Mouse (Mus musculus): ENCODE measurements around the gene Lamc3.

The Lamc3 gene

DNA sequence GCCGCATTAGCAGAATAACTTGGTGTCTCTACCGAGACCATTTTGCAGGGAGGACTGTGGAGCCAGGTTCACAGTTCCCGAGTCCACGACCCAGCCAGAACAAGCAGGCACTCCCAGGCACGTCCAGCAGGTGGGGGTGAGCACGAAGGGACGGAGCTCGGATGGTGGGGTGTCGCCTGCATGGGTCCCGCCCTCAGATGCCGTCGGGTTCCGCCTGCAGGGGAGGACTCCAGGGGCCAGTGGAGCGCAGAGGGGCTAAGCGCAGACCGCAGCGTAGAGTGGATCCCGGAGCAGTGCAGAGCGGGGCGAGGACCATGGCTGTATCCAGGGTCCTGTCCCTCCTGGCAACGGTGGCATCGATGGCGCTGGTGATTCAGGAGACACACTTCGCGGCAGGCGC is at the start of gene Lamc3:
Lamc3 (plus strand) TSS at position 262 of the 400 bp plus-strand sequence.
- DNase-seq (ENCODE audit: low spot score in 2 of 2) = no peak

DNA sequence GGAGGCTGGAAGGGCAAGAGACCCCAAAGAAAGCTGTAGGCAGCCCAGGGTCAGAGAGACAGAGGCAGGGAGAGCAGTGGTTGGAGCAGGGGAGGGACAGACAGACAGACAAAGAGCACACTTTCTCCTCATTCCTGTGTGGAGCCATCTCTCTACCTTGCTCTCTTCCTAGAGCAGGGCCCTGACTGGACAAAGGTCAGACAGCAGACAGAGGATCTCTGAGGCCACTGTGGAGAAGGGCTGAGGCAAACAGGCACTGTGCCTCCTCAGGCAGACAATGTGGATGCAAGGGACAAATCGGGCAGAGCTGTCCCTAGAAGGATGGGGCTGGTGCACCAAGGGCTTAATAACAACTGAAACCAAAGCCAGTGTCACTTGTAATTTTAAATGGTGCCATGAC is 48.2 kb upstream of the Lamc3 start:
- DNase-seq (ENCODE audit: low spot score in 2 of 2) = no peak

DNA sequence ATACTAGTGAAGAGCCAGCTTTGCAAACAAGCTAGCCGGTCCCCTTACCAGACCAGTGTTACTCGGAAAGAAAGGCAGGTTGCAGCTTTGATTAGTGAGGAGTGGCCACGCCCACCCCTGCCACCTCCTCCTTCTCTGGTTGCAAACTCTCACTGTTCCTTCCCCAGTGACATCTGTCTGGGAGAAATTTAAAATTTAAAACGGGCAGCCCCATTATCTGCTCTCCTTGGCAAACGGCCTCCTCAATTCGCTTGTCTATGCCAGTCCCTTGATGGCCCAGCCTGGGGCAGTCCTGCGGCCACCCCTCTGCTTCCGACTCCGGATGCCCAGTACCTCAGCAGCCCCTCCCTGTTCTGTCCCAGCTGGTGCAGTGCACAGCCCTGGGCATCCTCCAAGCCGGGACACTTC is 42.4 kb upstream of the Lamc3 start:
- DNase-seq (ENCODE audit: low spot score in 2 of 2) = no peak

DNA sequence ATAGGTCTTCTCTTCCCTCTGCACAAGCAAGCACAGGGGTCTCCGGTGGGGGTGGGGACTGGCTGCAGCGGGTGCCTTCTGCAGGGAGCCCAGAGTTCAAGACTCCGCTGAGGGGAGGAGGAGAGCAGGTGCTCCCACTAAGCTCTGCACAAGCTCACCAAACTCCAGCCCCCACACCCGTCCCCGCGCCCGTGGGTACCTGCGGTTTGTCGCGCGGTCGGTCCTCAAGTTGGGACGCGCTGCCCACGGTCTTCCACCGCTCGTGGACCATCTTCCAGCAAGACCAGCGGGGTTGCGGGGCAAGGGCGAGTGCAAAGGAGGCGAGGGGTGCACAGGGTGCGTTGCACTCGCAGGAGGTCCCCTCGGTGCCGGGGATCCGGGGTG is 41.6 kb upstream of the Lamc3 start:
- DNase-seq (ENCODE audit: low spot score in 2 of 2) = no peak

DNA sequence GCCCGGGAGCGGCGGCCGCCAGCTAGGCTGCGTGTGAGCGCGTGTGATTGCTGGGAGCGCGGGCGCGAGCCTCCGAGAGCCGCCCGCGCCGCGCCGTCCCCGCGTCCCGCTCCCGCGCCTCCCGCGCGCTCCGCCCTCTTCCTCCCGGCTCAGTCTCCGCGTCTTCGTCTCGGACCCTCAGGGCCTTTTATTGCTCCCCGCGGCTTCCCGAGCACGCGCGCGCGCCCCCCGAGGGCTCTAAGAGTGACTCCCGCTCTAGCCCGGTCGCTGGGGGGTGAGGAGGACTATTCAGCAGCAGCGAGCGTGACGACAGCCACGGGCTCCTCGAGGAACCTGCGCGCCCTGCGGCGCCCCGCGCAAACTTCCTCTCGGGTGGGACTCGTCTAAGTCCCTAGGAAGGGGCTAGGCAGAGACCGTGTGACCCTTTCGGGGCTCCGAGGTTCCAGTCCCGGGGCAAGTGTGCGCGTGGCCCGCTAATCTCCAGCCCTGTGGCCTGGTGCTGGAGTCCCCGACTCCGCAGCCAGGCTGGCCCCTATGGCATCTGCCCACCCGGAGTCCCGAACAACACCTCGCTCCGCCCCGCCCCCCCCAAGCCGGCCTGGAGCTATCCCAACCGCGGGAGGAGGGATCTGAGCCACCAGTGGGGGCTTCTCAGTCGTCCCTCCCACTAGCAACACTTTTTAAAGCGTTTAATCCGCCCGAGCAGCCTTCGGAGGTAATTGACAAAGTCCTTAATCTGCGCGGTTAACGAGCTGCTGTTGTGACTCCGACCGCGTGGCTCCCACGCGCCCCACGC is 41.0 kb upstream of the Lamc3 start, which contains the start of gene Fibcd1:
Fibcd1 (minus strand) TSS at position 110 of the 796 bp plus-strand sequence.
- DNase-seq (ENCODE audit: low spot score in 2 of 2) = no peak

DNA sequence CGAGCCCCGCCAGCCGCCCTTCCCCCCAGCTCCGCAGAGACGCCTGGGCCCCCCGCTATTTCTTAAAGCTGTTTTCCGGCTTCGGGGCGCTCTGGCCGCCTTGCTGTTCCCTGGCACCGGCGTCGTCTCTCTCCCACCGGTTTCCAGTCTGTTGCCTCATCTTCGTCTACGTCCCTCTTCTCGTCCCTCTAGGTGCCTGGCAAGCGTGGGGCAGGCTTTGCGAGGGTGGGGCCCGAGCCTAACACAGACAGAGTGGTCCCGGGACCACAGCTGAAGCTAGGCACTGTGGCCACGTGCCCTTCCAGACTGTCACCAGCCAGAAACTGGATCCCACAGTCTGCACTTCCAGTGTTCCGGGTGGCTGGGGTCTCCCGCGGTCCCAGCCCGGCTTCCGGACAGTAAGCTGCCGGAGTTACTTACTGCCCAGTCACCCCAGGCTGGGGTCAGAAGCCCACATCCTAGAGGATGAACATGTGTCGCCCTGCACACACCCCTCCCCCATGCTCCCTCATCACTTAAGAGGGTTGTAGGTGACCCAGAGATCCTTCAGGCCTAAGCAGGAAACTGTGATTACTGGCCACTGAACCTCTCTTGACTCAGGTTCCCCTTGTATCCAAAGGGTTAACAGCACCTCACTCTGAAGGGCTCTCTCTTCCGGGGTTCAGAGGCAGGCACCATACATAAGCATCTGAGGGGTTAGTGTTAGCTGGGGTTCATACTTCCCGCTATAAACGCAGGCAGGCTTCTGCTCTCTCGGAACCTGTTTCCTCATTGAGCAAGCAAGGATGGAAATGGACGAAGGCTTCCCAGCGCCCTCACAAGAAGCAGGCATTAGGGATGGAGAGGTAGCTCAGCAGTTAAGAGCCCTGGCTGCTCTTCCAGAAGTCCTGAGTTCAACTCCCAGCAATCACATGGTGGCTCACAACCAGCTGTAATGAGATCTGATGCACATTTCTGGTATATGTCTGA is 40.1 kb upstream of the Lamc3 start:
- no peak for DNase-seq (ENCODE audit: low spot score in 2 of 2)

DNA sequence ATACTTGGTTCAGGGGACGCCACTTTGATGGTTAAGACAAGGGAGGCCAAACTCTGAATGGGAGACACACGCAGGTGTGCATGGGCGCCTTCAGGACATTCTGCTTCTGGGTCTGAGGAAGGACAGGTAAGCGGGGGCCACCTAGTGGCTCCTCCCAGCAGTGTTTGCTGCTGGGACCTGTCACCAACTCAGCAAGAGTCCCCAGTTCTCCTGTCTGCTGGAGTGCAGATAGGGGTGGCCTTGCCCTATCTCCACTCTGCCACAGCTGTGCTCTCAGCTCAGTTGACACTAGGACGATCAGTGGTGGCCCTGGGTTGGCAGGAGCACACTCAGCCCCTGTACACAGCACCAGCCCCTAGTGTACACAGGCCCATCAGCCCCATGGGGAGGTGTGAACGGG is 39.2 kb upstream of the Lamc3 start:
- no peak for DNase-seq (ENCODE audit: low spot score in 2 of 2)

DNA sequence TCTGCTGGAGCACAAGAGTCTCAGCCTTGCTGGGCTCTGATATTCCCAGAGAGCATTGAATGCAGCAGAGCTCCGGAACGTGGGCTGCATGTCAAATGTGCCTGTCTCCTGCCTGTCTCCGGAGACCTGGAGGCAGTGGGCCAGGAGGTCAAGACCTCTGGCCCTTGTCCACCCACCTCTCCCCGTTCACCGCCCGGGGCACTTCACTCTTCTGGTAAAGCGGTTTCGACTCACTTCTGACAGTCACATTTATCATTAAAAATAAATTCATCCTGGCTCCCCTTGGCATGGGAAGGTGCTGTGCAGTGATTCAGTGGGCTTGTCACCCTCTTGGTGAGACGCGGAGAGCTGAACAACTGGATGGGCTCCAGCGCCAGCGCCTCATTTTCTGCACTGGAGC is 37.0 kb upstream of the Lamc3 start:
- DNase-seq (ENCODE audit: low spot score in 2 of 2) = no peak

DNA sequence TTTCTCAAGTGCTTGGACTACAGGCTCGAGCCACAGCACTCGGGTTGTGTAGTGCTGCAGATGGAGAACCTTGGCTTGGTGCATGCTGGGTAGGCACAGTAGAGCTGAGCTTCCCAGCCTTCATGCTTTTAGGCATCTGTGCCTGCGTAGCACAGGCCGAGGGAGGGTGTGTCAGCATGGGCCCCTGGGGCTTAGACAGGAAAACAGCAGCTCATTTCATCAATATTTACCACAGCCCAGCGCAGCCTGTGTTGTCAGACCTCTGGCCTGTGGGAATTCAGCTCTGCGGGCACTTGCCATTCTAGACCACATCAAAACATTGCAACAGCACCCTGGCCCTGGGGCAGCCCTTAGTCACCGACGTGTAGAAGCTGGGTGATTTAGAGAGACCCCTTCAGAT is 31.1 kb upstream of the Lamc3 start:
- DNase-seq (ENCODE audit: low spot score in 2 of 2) = no peak

DNA sequence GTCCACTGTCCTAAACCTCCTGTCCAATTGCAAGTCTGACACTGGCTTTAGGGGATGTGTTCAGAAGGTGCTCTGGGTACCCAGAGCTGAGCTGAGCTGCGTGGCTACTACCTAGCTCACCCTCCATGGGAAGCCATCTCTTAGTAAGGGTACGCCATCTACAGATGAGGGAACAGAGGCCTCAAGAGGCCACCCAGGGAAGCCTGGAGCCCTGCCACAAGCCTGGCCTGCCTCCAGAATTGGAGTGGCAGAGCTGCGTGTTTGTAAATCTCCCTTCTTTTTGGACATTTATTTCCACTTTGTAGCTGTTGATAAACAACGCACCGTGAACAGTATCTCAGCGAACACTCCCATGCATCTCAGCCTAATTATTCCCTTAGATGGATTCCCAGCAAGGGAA is 29.9 kb upstream of the Lamc3 start:
- no peak for DNase-seq (ENCODE audit: low spot score in 2 of 2)

DNA sequence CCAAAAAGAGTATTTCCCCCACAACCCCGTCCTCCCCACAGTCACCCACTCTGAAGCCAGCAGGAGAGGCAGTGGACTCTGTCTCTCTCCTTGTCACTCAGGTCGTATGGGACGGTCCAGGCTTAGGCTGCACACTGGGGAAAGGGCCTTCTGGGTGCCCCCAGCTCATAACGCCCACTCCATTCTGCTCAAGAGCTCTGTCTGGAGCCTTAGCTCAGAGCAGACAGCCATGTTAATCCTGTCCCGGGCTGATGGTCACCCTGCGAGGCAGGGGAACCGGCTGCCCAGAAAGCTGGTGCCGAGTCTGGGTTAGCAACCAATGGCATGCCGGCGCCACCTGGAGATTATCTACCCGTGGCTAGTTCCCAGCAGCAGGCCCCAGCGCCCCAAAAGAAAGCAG is 28.6 kb upstream of the Lamc3 start:
- no peak for DNase-seq (ENCODE audit: low spot score in 2 of 2)

DNA sequence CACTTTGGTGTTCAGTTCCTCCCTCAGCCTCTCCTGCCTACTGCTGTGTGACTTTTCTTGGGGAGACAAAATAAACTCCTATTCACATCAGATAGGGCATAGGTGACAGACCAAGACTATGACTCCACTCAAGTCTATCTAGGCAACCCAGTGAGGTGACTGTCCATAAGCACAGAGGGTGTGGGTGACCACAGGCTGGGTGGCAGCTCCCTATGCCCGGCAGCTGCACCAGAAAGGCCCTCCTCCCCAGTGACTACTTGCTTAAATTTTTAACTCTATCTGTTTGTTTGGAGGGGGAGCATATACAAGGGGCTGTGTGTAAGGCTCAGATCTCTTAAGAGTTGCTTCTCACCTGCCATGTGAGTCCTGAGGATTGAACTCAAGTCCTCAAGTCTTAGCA is 24.2 kb upstream of the Lamc3 start:
- no peak for DNase-seq (ENCODE audit: low spot score in 2 of 2)

DNA sequence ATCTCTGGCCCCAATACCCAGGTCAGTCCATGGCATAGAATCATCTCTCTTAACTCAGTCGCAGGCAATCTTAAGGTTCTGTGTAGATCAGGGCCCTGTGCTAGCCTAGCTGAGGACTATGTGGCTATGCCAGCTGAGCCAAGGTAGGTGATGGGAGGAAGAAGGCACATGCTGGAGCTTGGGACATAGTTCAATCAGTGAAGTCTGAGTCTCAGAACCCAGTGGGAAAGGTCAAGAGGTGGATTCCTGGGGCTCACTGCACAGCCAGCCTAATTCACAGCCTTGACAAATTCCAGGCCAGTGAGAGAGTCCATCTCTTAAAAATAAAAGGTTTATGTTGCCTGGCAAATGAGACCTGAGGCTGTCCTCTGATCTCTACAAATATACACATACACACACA is 23.3 kb upstream of the Lamc3 start:
- no peak for DNase-seq (ENCODE audit: low spot score in 2 of 2)

DNA sequence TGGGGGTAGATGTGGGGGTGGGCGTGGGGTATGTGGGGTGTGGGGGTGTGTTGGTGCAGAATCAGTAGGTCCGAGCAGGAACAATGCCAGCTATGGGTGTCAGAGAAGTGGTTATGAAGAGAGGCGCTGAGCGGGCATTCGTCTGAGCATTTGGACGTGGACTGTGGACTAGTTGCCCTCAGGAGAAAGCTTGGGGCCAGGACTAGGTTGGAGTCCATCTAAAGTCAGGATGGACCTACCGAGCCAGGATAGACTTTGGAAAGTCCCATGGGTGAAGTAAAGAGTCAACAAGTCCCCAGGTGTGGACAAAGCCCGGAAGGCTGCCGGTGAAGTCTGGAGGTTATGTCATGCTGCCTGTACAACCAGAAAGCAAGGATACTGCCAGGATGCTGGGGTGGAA is 22.2 kb upstream of the Lamc3 start:
- DNase-seq (ENCODE audit: low spot score in 2 of 2) = no peak

DNA sequence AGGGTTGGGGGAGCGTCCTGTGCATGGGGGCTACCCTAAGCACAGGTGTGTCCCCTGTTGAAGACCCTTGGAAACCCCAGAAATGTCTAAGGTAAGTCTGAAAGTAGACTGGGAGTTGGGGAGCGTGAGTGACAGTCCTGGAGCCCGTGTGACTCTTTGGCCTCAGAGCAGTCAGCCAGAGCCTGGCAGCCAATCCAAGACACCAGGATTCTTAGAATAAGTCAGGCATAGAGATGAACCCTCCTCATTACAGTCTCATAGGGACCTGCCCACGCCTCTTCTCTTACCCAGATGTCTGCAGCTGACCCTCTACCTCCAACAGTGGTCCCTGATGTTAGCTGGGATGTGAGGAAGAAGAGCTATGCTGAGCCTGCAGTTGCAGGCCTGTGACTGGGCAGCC is 21.8 kb upstream of the Lamc3 start:
- no peak for DNase-seq (ENCODE audit: low spot score in 2 of 2)

DNA sequence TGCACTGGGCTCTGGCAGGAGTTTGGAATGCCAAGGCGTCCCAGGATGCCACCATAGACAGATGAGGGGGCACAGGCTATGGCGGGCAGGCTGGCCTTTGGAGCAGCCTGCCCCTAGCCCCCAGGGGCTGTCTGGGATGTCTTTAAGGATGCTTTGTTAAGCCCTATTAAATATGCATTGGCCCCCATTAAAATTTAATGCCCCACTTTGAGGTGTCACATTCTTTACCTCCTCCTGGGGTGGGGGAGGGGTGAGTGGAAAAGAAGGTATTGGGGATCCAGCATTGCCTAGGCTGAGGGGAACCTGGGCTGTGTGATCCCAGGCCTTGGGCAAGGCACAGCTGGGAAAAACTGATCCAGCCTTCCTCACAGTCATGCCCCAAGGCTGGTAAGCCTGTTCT is 21.3 kb upstream of the Lamc3 start:
- no peak for DNase-seq (ENCODE audit: low spot score in 2 of 2)

DNA sequence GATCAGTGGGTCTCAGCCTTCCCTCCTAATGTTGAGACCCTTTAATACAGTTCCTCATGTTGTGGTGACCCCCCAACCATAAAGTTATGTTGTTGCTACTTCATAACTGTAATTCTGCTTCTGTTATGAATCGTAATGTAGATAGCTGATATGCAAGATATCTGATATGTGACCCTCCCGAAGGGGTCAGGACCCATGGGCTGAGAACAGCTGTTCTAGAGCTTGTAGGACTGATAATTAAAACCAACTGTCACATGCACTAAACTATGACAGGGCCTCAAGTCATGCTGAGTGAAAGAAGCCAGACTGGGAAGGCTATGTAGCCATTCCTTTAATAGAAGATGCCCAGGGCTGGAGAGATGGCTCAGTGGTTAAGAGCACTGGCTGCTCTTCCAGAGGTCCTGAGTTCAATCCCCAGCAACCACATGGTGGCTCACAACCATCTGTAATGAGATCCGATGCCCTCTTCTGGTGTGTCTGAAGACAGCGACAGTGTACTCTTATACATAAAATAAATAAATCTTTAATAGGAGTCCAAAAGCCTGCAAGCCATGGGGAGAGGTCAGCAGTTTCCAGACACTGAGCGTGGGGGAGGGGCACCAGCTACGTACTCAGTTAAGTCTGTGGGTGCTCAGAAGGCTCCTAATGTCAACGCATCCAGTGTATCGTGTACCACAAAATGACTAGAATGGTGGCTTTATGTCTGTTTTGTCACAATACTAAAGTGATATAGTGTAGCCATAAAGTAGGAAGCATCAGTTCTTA is 19.1 kb upstream of the Lamc3 start:
- no peak for DNase-seq (ENCODE audit: low spot score in 2 of 2)

DNA sequence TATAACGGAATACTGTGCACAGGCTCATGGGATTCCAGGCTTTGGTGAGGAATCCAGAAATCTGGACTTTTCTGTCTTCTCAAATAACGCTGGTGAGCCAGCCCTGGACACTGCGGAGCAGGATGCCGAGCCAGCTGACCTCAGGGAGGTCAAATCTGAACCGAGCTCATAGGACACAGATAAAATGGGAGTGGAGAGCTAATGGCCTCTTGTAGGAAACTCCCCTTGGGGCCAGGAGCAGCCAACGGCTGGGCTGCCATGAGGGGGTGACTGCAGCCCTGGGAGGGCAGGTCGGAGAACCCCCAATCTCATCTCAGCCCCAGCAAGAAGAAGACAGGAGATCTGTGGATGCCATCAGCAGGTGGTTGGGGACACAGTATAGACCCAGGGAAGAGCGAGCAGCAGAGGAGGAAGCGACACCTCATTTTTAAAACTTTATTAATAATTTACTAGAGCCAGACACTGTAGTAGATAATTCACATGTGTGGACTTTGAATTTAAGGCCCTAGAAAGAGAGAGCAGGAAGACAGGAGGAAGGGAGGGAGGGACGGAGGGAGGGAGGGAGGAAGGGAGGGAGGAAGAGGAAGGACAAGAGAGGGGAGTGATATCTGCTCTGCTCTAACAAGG is 18.4 kb upstream of the Lamc3 start:
- no peak for DNase-seq (ENCODE audit: low spot score in 2 of 2)

DNA sequence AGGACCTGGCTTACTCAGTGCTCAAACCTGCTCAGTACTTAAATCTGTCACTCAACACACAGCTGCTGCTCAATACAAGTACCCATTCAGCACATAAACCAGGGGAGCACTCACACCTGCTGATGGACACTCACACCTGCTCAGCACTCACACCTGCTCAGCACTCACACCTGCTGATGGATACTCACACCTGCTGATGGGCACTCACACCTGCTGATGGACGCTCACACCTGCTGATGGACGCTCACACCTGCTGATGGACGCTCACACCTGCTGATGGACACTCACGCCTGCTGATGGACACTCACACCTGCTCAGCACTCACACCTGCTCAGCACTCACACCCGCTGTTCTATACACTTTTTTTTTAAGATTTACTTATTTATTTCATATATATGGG is 17.4 kb upstream of the Lamc3 start:
- DNase-seq (ENCODE audit: low spot score in 2 of 2) = no peak

DNA sequence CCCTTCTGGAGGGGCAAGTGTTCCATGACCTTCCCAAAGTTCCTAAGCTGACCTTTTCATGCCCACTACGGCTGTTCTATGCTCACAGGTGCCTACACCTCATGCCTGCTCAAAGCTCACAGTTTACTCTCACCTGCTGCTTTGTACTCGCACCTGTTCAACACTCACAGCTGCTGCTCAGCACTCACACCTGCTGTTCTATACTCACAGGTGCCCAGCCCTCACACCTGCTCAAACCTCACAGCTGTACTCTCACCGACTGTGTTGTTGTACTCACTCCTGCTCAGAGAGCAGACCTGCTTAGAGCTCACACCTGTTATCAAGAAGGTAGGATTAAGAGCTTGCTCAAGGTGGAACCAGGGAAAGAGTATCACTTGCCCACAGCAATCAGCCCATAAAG is 16.4 kb upstream of the Lamc3 start:
- no peak for DNase-seq (ENCODE audit: low spot score in 2 of 2)

DNA sequence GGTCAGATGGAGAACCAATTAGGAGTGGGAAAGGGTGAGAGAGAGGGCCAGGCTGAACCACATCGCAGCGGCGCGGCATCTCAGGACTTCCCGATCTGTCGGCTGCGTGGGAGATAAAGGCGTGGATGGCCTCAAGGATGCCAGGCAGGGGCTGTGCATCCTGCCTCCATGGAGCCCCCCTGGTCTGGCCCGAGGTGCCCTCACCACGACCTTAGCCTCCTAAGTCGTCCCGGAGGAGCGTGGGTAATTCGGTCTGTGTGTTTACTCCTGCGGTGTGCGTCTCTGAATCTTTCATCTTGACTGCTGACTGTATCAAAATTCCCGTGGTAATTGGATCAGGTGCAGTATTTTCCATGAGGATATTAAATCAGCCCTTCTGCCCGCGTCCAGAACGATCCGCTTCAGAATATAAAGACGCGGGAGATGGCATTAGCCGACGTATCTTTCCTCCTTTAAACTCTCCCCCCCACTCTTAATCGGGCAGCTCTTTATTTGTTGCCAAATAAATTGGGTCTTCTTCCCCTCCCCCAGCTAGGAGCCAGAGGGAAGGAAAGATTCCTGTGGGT is 12.7 kb upstream of the Lamc3 start:
- DNase-seq (ENCODE audit: low spot score in 2 of 2) = no peak

All from right cerebral cortex, postnatal 36 days (tissue).